Mouse (Mus musculus) spleen, adult 2 months (tissue): Measurements from ENCODE around the gene Fnbp1. TPM values are rescaled to one million over a fixed set of nuclear protein-coding genes. Genes with fewer than 3 reads are reported as not detected.

Experiments
- DNase-seq, 2 experiments: peaks; one replicate each; pipeline versions ENCODE4 v3.0.0 to v3.0.0-alpha.2; 2012 to 2021; ENCODE audit warnings: low spot score in 2 of 2, low read depth in 1 of 2
- H3K27ac ChIP-seq: fragments of 200-500 bp; 2 replicates; pipeline ENCODE4 v1.5.1; 2012; ENCODE audit warnings: low read length, inconsistent platforms; ENCODE audit not compliant: insufficient read depth
- H3K27me3 ChIP-seq: fragments of 200-500 bp; 2 replicates; pipeline ENCODE4 v1.6.1; 2012; ENCODE audit warnings: mild to moderate bottlenecking, moderate library complexity, low read length, inconsistent platforms; ENCODE audit not compliant: control insufficient read depth, insufficient read depth
- H3K36me3 ChIP-seq: fragments of 200-500 bp; 2 replicates; pipeline ENCODE4 v1.6.1; 2012; ENCODE audit warnings: mild to moderate bottlenecking, low read length, inconsistent platforms; ENCODE audit not compliant: control insufficient read depth, insufficient read depth
- H3K4me1 ChIP-seq: fragments of 200-500 bp; 2 replicates; pipeline ENCODE4 v1.6.1; 2011; ENCODE audit warnings: inconsistent platforms; ENCODE audit not compliant: control insufficient read depth, insufficient read depth, insufficient read length
- H3K4me3 ChIP-seq: fragments of 200-500 bp; 2 replicates; pipeline ENCODE4 v1.5.1; 2011; ENCODE audit warnings: mild to moderate bottlenecking, inconsistent platforms; ENCODE audit not compliant: insufficient read depth, insufficient read length; ENCODE audit errors: extremely low read depth
- CTCF ChIP-seq: fragments of 200-500 bp; IDR thresholded peaks from 2 replicates; pipeline ENCODE4 v1.5.1; 2011; ENCODE audit warnings: mild to moderate bottlenecking, inconsistent platforms; ENCODE audit not compliant: insufficient read depth, insufficient read length, insufficient replicate concordance; ENCODE audit errors: extremely low read depth
- POLR2A ChIP-seq: fragments of 200-500 bp; IDR thresholded peaks from 2 replicates; pipeline ENCODE4 v1.6.1; 2011; ENCODE audit warnings: low read depth, low read length, inconsistent platforms
- WGBS: fragments of 180-500 bp; shearing (Covaris S2); methylation state at CpG from one replicate; pipeline ENCODE4 v1.1.7; 2018; 5-methylcytosine and 5-hydroxymethylcytosine counted together
- polyA plus RNA-seq: library from polyadenylated mRNA; depleted of rRNA; stranded (reverse); fragments of >200 nt; gene quantifications from 2 replicates; pipeline ENCODE4 v1.2.3, GENCODE M21; 2012; rRNA removed

Gene Fnbp1
- polyA plus RNA-seq, 1 experiment: 78.7 TPM

- 42% methylated on average over 17 of the region's 17 CpGs for WGBS
- H3K4me1 ChIP-seq: no peaks in the 10 kb centered on the region
- no peak overlapping the region for H3K27ac ChIP-seq
- TF ChIP-seq POLR2A (no peak), CTCF (no peak)
- no peak overlapping the region for H3K4me3 ChIP-seq
- no peaks in the 10 kb centered on the region for H3K27me3 ChIP-seq
- no peak for DNase-seq
- no peaks in the 10 kb centered on the region for H3K36me3 ChIP-seq
These were observed 156.4 kb downstream of the Fnbp1 start for GRCm38 (mm10) chr2:30985111-30986020.

- DNase-seq: no peak
- no peak for TF ChIP-seq POLR2A
- no peak for TF ChIP-seq CTCF
- 46% methylated on average over 7 of the region's 7 CpGs for WGBS
- Histone ChIP-seq H3K27me3 (no peaks in the 10 kb centered on the region), H3K4me3 (no peak overlapping the region), H3K4me1 (no peaks in the 10 kb centered on the region), H3K36me3 (peaks cover 8% of the 10 kb centered on the region), H3K27ac (no peak overlapping the region)
These were observed 158.8 kb downstream of the Fnbp1 start for GRCm38 (mm10) chr2:30983024-30983423.

- H3K27me3 ChIP-seq: no peaks in the 10 kb centered on the region
- peak within 1 kb of the TSS; percentile 21 for H3K27ac ChIP-seq
- WGBS: under 1% methylated on average over 66 of the region's 66 CpGs
- no peaks in the 10 kb centered on the region for H3K4me1 ChIP-seq
- peaks cover 12% of the 10 kb centered on the region for H3K36me3 ChIP-seq
- DNase-seq: peak; percentile 99 to 100
- H3K4me3 ChIP-seq: peak within 1 kb of the TSS; percentile 89
- no peak for TF ChIP-seq CTCF
- peak; percentile 29 for TF ChIP-seq POLR2A
These were observed 159.9 kb downstream of the Fnbp1 start, which contains the start of the genes BC005624 and Usp20 for GRCm38 (mm10) chr2:30981790-30982513. Gene BC005624, minus strand, starts transcription at chr2:30982201. Gene Usp20, plus strand, starts transcription at chr2:30982279.

Other genes starting within 250 kb of the Fnbp1 start
- 14.3 and 16.0 TPM in 2 replicates for gene Ptges, start 212.1 kb downstream of the Fnbp1 start, polyA plus RNA-seq
- gene Tor1b, start 189.0 kb downstream of the Fnbp1 start, polyA plus RNA-seq: 18.9 and 23.6 TPM in 2 replicates
- 31.3 and 40.2 TPM in 2 replicates for gene Tor1a, start 174.1 kb downstream of the Fnbp1 start, polyA plus RNA-seq
- gene BC005624, start 159.8 kb downstream of the Fnbp1 start, polyA plus RNA-seq: 14.5 and 16.7 TPM in 2 replicates
- 9.8 and 11.5 TPM in 2 replicates for gene Usp20, start 159.7 kb downstream of the Fnbp1 start, polyA plus RNA-seq
- gene Gpr107, start 10.3 kb upstream of the Fnbp1 start, polyA plus RNA-seq: 15.0 and 15.1 TPM in 2 replicates
- gene Ncs1, start 103.8 kb upstream of the Fnbp1 start, polyA plus RNA-seq: 1.2 and 1.3 TPM in 2 replicates
- 1.1 and 1.2 TPM in 2 replicates for gene Hmcn2, start 172.4 kb upstream of the Fnbp1 start, polyA plus RNA-seq